29 mouse cellular contexts compared by ENCODE assay signal in genomic region chrX:77802293-77802692, GRCm38 (mm10). TPM values are rescaled to one million over a fixed set of nuclear protein-coding genes. Genes with fewer than 3 reads are reported as not detected.
DNase-seq lines count a peak whose midpoint lies in the region; ATAC-seq and TF ChIP-seq lines count a peak whose summit lies in the region.
"Had no signal": no experiment of that assay in that cellular context is flagged by ENCODE, and none has a peak within 500 bp of the region (broad histone marks: within the 10 kb centered on the region; RNA-seq: fewer than 3 reads in every experiment).

No protein-coding gene starts in this region.

- 58% methylated on average over 2 of the region's 2 CpGs for WGBS in macrophage (ENCODE audit: missing documents)
- 91% methylated on average over 2 of the region's 2 CpGs for WGBS in hindbrain, postnatal 0 days
- WGBS in midbrain, embryonic 15.5 days = 79% methylated on average over 2 of the region's 2 CpGs
- WGBS in stomach, postnatal 0 days = 72% methylated on average over 2 of the region's 2 CpGs

- H3K4me3 ChIP-seq in macrophage (ENCODE audit: inconsistent target) = no peak overlapping the region
- no peak overlapping the region for H3K4me3 ChIP-seq in hindbrain, postnatal 0 days (ENCODE audit: low read length)
- no peak overlapping the region for H3K4me3 ChIP-seq in midbrain, embryonic 15.5 days
- H3K4me3 ChIP-seq in stomach, postnatal 0 days (ENCODE audit: low read depth, low read length) = no peak overlapping the region
- H3K4me3 ChIP-seq: embryonic facial prominence, embryonic 13.5 days; embryonic facial prominence, embryonic 15.5 days; erythroblast, embryonic 14.5 days; forebrain, embryonic 10.5 days; forebrain, embryonic 13.5 days; forebrain, embryonic 15.5 days had no signal

- no peaks in the 10 kb centered on the region for H3K27me3 ChIP-seq in hindbrain, postnatal 0 days (ENCODE audit: insufficient read depth, low read length)
- H3K27me3 ChIP-seq in midbrain, embryonic 15.5 days (replicated peaks) = no peaks in the 10 kb centered on the region
- H3K27me3 ChIP-seq in stomach, postnatal 0 days (ENCODE audit: control insufficient read depth, insufficient read depth, low read length) = no peaks in the 10 kb centered on the region
- H3K27me3 ChIP-seq: embryonic facial prominence, embryonic 13.5 days; embryonic facial prominence, embryonic 15.5 days; forebrain, embryonic 13.5 days; forebrain, embryonic 15.5 days had no signal

- H3K36me3 ChIP-seq in macrophage (ENCODE audit: inconsistent target) = no peaks in the 10 kb centered on the region
- H3K36me3 ChIP-seq in hindbrain, postnatal 0 days (ENCODE audit: insufficient read depth, low read length) = no peaks in the 10 kb centered on the region
- H3K36me3 ChIP-seq in midbrain, embryonic 15.5 days (replicated peaks) = no peaks in the 10 kb centered on the region
- H3K36me3 ChIP-seq in stomach, postnatal 0 days (ENCODE audit: control insufficient read depth, insufficient read depth, low read length) = no peaks in the 10 kb centered on the region
- H3K36me3 ChIP-seq: embryonic facial prominence, embryonic 13.5 days; embryonic facial prominence, embryonic 15.5 days; forebrain, embryonic 10.5 days; forebrain, embryonic 15.5 days had no signal

- TF ChIP-seq EP300 in stomach, postnatal 0 days (optimal IDR thresholded peaks at IDR 0.05) = no peak

- peak; percentile 24 for DNase-seq in A20 (ENCODE audit: low read depth, low spot score)
- DNase-seq in hindbrain, postnatal 0 days (ENCODE audit: low spot score) = no peak
- DNase-seq in stomach, postnatal 0 days (ENCODE audit: low spot score) = no peak
- DNase-seq in right cerebral cortex, adult 2 months (ENCODE audit: low spot score in 2 of 2) = no peak
- DNase-seq: adrenal gland, adult 2 months; adrenal gland, postnatal 10 days; adrenal gland, postnatal 25 days; cerebellum, adult 11-12 months; cerebellum, adult 2 months; cerebellum, adult 9-10 months; cerebellum, postnatal 10 days; cerebellum, postnatal 25 days; embryo, embryonic 11 days; forebrain, postnatal 0 days had no signal

- H3K4me1 ChIP-seq in hindbrain, postnatal 0 days (ENCODE audit: insufficient read depth, low read length) = no peaks in the 10 kb centered on the region
- no peaks in the 10 kb centered on the region for H3K4me1 ChIP-seq in midbrain, embryonic 15.5 days
- no peaks in the 10 kb centered on the region for H3K4me1 ChIP-seq in stomach, postnatal 0 days (replicated peaks; ENCODE audit: control insufficient read depth, insufficient read depth)
- H3K4me1 ChIP-seq: embryonic facial prominence, embryonic 13.5 days; embryonic facial prominence, embryonic 15.5 days; forebrain, embryonic 10.5 days; forebrain, embryonic 13.5 days; forebrain, embryonic 15.5 days had no signal

- TF ChIP-seq CTCF in hindbrain, postnatal 0 days (IDR thresholded peaks at IDR 0.05; ENCODE audit: low read depth) = no peak
- TF ChIP-seq CTCF in stomach, postnatal 0 days (IDR thresholded peaks at IDR 0.05; ENCODE audit: low read depth) = no peak

- ATAC-seq in common myeloid progenitor, adult 5-6 weeks (replicated peaks; ENCODE audit: low read depth, poor library complexity, severe bottlenecking) = peak; percentile 31; the same call in 1 of the 2 replicates
- ATAC-seq in megakaryocyte progenitor cell, adult 5-6 weeks (replicated peaks; ENCODE audit: poor library complexity) = peak; percentile 48
- ATAC-seq in hindbrain, postnatal 0 days = no peak
- no peak for ATAC-seq in midbrain, embryonic 15.5 days (replicated peaks)
- no peak for ATAC-seq in stomach, postnatal 0 days (ENCODE audit: low FRiP score, low TSS enrichment)
- ATAC-seq: forebrain, embryonic 13.5 days; forebrain, embryonic 15.5 days; forebrain, postnatal 0 days had no signal

- H3K79me2 ChIP-seq in macrophage (ENCODE audit: inconsistent target) = no peaks in the 10 kb centered on the region

- no peak overlapping the region for H3K4me2 ChIP-seq in hindbrain, postnatal 0 days (ENCODE audit: low read depth, low read length)
- H3K4me2 ChIP-seq in midbrain, embryonic 15.5 days = no peak overlapping the region
- H3K4me2 ChIP-seq in stomach, postnatal 0 days (replicated peaks; ENCODE audit: low read depth) = no peak overlapping the region
- H3K4me2 ChIP-seq: embryonic facial prominence, embryonic 13.5 days; embryonic facial prominence, embryonic 15.5 days; forebrain, embryonic 13.5 days; forebrain, embryonic 15.5 days had no signal

- peak overlapping the region; percentile 56 for H3K27ac ChIP-seq in macrophage
- H3K27ac ChIP-seq in hindbrain, postnatal 0 days = no peak overlapping the region
- no peak overlapping the region for H3K27ac ChIP-seq in midbrain, embryonic 15.5 days
- no peak overlapping the region for H3K27ac ChIP-seq in stomach, postnatal 0 days (replicated peaks)
- H3K27ac ChIP-seq: embryonic facial prominence, embryonic 13.5 days; embryonic facial prominence, embryonic 15.5 days; forebrain, embryonic 10.5 days; forebrain, embryonic 13.5 days; forebrain, embryonic 15.5 days had no signal

- no peaks in the 10 kb centered on the region for H3K9me3 ChIP-seq in hindbrain, postnatal 0 days (ENCODE audit: low read length)
- no peaks in the 10 kb centered on the region for H3K9me3 ChIP-seq in midbrain, embryonic 15.5 days
- no peaks in the 10 kb centered on the region for H3K9me3 ChIP-seq in stomach, postnatal 0 days (ENCODE audit: control insufficient read depth, low read length)
- H3K9me3 ChIP-seq: embryonic facial prominence, embryonic 13.5 days; embryonic facial prominence, embryonic 15.5 days; forebrain, embryonic 10.5 days; forebrain, embryonic 15.5 days had no signal

- no peak overlapping the region for H3K9ac ChIP-seq in hindbrain, postnatal 0 days (replicated peaks; ENCODE audit: low read length)
- no peak overlapping the region for H3K9ac ChIP-seq in midbrain, embryonic 15.5 days
- no peak overlapping the region for H3K9ac ChIP-seq in stomach, postnatal 0 days (ENCODE audit: low read length)
- H3K9ac ChIP-seq: embryonic facial prominence, embryonic 13.5 days; embryonic facial prominence, embryonic 15.5 days; forebrain, embryonic 13.5 days; forebrain, embryonic 15.5 days; forebrain, postnatal 0 days had no signal

RNA-seq across cellular contexts. Expression of gene Prkx, which starts 6.2 kb away (rescaled TPM):
- 9.8 and 12.5 TPM in 2 replicates for total RNA-seq in common myeloid progenitor, adult 5-6 weeks (2017)
- 100 to 1,000 TPM in 1 of 26 experiments, 10 to 100 TPM in 25; 38.4 to 119 (median 51.4) TPM for total RNA-seq in macrophage (2018; cell fraction: chromatin; rRNA removed)
- total RNA-seq in macrophage (2018; cell fraction: cytosol; rRNA removed) = 100 to 1,000 TPM in 1 of 26 experiments, 10 to 100 TPM in 25; 65.9 to 109 (median 80.6) TPM
- total RNA-seq in macrophage (2018; cell fraction: nucleus; rRNA removed) = 100 to 1,000 TPM in 5 of 26 experiments, 10 to 100 TPM in 21; 46.9 to 169 (median 71.8) TPM
- 35.8 to 90.4 TPM (median 56.3 TPM) in 3 replicates for polyA plus RNA-seq in macrophage (2018)
- 14.6 and 14.9 TPM in 2 replicates for total RNA-seq in megakaryocyte progenitor cell, adult 5-6 weeks (2015)
- 5.7 TPM in 2 replicates for total RNA-seq in megakaryocyte progenitor cell, adult 5-6 weeks (2017)
- total RNA-seq in hindbrain, postnatal 0 days (2014; rRNA removed) = 18.3 TPM in 2 replicates
- 17.1 and 17.3 TPM in 2 replicates for polyA plus RNA-seq in hindbrain, postnatal 0 days (2015; fragmentation: Nextera tagmentation; extraction: Ambion mirVana)
- 26.1 and 27.0 TPM in 2 replicates for polyA plus RNA-seq in midbrain, embryonic 15.5 days (2015; fragmentation: Nextera tagmentation; extraction: Ambion mirVana)
- polyA plus RNA-seq in stomach, postnatal 0 days (2015; fragmentation: Nextera tagmentation; extraction: Ambion mirVana) = 11.9 and 12.6 TPM in 2 replicates

RNA-seq across cellular contexts. Expression of gene Pbsn, which starts 51.1 kb away (rescaled TPM):
- total RNA-seq in common myeloid progenitor, adult 5-6 weeks (2017) = not detected in 2 replicates
- not detected for total RNA-seq in macrophage (2018; cell fraction: chromatin; rRNA removed)
- total RNA-seq in macrophage (2018; cell fraction: cytosol; rRNA removed) = not detected
- total RNA-seq in macrophage (2018; cell fraction: nucleus; rRNA removed) = not detected
- not detected in 3 replicates for polyA plus RNA-seq in macrophage (2018)
- total RNA-seq in megakaryocyte progenitor cell, adult 5-6 weeks (2015) = not detected in 2 replicates
- not detected in 2 replicates for total RNA-seq in megakaryocyte progenitor cell, adult 5-6 weeks (2017)
- total RNA-seq in hindbrain, postnatal 0 days (2014; rRNA removed) = not detected in 2 replicates
- not detected in 2 replicates for polyA plus RNA-seq in hindbrain, postnatal 0 days (2015; fragmentation: Nextera tagmentation; extraction: Ambion mirVana)
- not detected in 2 replicates for polyA plus RNA-seq in midbrain, embryonic 15.5 days (2015; fragmentation: Nextera tagmentation; extraction: Ambion mirVana)
- not detected in 2 replicates for polyA plus RNA-seq in stomach, postnatal 0 days (2015; fragmentation: Nextera tagmentation; extraction: Ambion mirVana)
- total RNA-seq: adrenal gland, adult 2 months; adrenal gland, postnatal 10 days; adrenal gland, postnatal 25 days; adrenal gland, postnatal 4 days; ES-E14; forebrain, postnatal 0 days; MEL had no signal
- polyA plus RNA-seq: adrenal gland, adult 2 months; C2C12; cerebellum, adult 2 months; embryonic facial prominence, embryonic 11.5 days; embryonic facial prominence, embryonic 13.5 days; embryonic facial prominence, embryonic 15.5 days; erythroblast, embryonic 14.5 days; forebrain, embryonic 10.5 days; forebrain, embryonic 13.5 days; forebrain, embryonic 15.5 days; forebrain, postnatal 0 days had no signal

Comparison
In these comparisons a context has a peak if more than half of its experiments do, and no peak if none do; other contexts are left out.
1. ATAC-seq: peak in common myeloid progenitor, adult 5-6 weeks (single experiment) and megakaryocyte progenitor cell, adult 5-6 weeks (single experiment); none in hindbrain, postnatal 0 days (single experiment), midbrain, embryonic 15.5 days (single experiment) and stomach, postnatal 0 days (single experiment).